Mouse (Mus musculus) left cerebral cortex, adult 8-10 months (tissue): ENCODE measurements around the gene Gm12216. TPM values are rescaled to one million over a fixed set of nuclear protein-coding genes. Genes with fewer than 3 reads are reported as not detected.
"Not testable (repeated sequence)": the region's sequence is repeated elsewhere in the genome, so short reads cannot be mapped to it uniquely, and the experiment has no call there.

Source experiments
- DNase-seq, 2 experiments: peaks; one replicate each; pipeline ENCODE4 v3.0.0; 2022; ENCODE audit warnings: low spot score in 2 of 2
- total RNA-seq, 4 experiments: library from RNA; stranded (reverse); gene quantifications; 2 replicates each; pipeline ENCODE4 v1.2.4; 2022

The Gm12216 gene
- total RNA-seq, 4 experiments from 2014 or later, result 1.6 to 6.3 (median 3.3) TPM

GRCm38 (mm10) chr11:53772536-53772935 lies 86.5 kb downstream of the Gm12216 start:
- no peak for DNase-seq

- DNase-seq, result no peak
These were observed 87.9 kb downstream of the Gm12216 start for GRCm38 (mm10) chr11:53771001-53771744.

- peak in 1 of 2 experiments; percentile 37 for DNase-seq
These were observed 88.8 kb downstream of the Gm12216 start for GRCm38 (mm10) chr11:53770125-53770791.

- DNase-seq, result peak; percentile 60 to 78
These were observed 89.3 kb downstream of the Gm12216 start, which contains the start of gene Irf1 for GRCm38 (mm10) chr11:53769760-53770124. TSS of gene Irf1 (plus strand) at chr11:53770014.

- DNase-seq, result no peak
These were observed 89.9 kb downstream of the Gm12216 start for GRCm38 (mm10) chr11:53769185-53769576.

GRCm38 (mm10) chr11:53768422-53769184 lies 90.5 kb downstream of the Gm12216 start:
- DNase-seq, result no peak

GRCm38 (mm10) chr11:53764581-53764980 lies 94.5 kb downstream of the Gm12216 start:
- no peak for DNase-seq

GRCm38 (mm10) chr11:53763496-53764140 lies 95.4 kb downstream of the Gm12216 start:
- peak; percentile 49 to 76 for DNase-seq

- peak in 1 of 2 experiments; percentile 28 for DNase-seq
These were observed 96.1 kb downstream of the Gm12216 start for GRCm38 (mm10) chr11:53762827-53763495.

- no peak for DNase-seq
These were observed 96.6 kb downstream of the Gm12216 start for GRCm38 (mm10) chr11:53762426-53762825.

GRCm38 (mm10) chr11:53761822-53762221 lies 97.2 kb downstream of the Gm12216 start:
- no peak for DNase-seq

- no peak for DNase-seq
These were observed 97.8 kb downstream of the Gm12216 start for GRCm38 (mm10) chr11:53761284-53761683.

GRCm38 (mm10) chr11:53759545-53760406 lies 99.3 kb downstream of the Gm12216 start:
- no peak for DNase-seq

GRCm38 (mm10) chr11:53758791-53759351 lies 100.2 kb downstream of the Gm12216 start:
- DNase-seq, result no peak

- not testable (repeated sequence) for DNase-seq
These were observed 101.0 kb downstream of the Gm12216 start for GRCm38 (mm10) chr11:53758033-53758432.

GRCm38 (mm10) chr11:53757612-53758011 lies 101.4 kb downstream of the Gm12216 start:
- no peak for DNase-seq

GRCm38 (mm10) chr11:53755011-53755595 lies 104.0 kb downstream of the Gm12216 start:
- DNase-seq, result no peak

GRCm38 (mm10) chr11:53749716-53750352 lies 109.2 kb downstream of the Gm12216 start:
- DNase-seq, result no peak

GRCm38 (mm10) chr11:53749306-53749705 lies 109.8 kb downstream of the Gm12216 start:
- DNase-seq, result no peak
